Mouse (Mus musculus): ENCODE data around the gene Gabarap. TPM values are rescaled to one million over a fixed set of nuclear protein-coding genes. Genes with fewer than 3 reads are reported as not detected.

The Gabarap gene
- total and polyA plus RNA-seq, 3 experiments, result 189 to 352 (median 213) TPM

- peak overlapping the region; percentile 21; the same call in 1 of the 2 replicates for H3K9ac ChIP-seq (ENCODE audit: insufficient read depth, low read depth)
- dilution Hi-C loops (cut with MboI; ENCODE audit: extremely low pct_ligation_motif_present, extremely low pct_unique_long_range_greater_than_20kb, low sequenced_read_pairs), result no loop called here
- H3K27ac ChIP-seq (ENCODE audit: insufficient read depth, low read depth), result peak overlapping the region; percentile 31; the same call in 1 of the 2 replicates
- H3K79me2 ChIP-seq (replicated peaks; ENCODE audit: control insufficient read depth, extremely low read depth, insufficient read depth, poor library complexity, severe bottlenecking), result no peaks in the 10 kb centered on the region
- H3K4me1 ChIP-seq (ENCODE audit: control insufficient read depth in 1 of 2, insufficient read depth in 2 of 2), result peaks cover 19 to 34% of the 10 kb centered on the region in 2 experiments
- peaks cover 3% of the 10 kb centered on the region for H3K27me3 ChIP-seq (replicated peaks)
- peak; percentile 58 for TF ChIP-seq POLR2A (IDR thresholded peaks at IDR 0.05; ENCODE audit: low read depth, low read length)
- TF ChIP-seq MAX (IDR thresholded peaks at IDR 0.05; ENCODE audit: low read length), result peak; percentile 59; the same call in 1 of the 2 replicates
- TF ChIP-seq NELFE (IDR thresholded peaks at IDR 0.05; ENCODE audit: low read depth, low read length), result peak; percentile 62; the same call in 1 of the 2 replicates
- peak; percentile 71; the same call in 1 of the 2 replicates for TF ChIP-seq SIN3A (IDR thresholded peaks at IDR 0.05; ENCODE audit: low read length)
- peak; percentile 84 for TF ChIP-seq IRF4 (IDR thresholded peaks at IDR 0.05; ENCODE audit: low read depth, low read length)
- TF ChIP-seq RCOR1 (conservative IDR thresholded peaks at IDR 0.05; ENCODE audit: low read depth, low read length), result 0 out of 2 replicates have a peak, but pooled peaks have one; percentile 41
- TF ChIP-seq CHD1 (IDR thresholded peaks at IDR 0.05; ENCODE audit: low read depth, low read length), result no peak
- peak; percentile 59; the same call in 1 of the 2 replicates for TF ChIP-seq ETS1 (conservative IDR thresholded peaks at IDR 0.05; ENCODE audit: low read depth, low read length)
- peak; percentile 55; the same call in 1 of the 2 replicates for TF ChIP-seq TBP (conservative IDR thresholded peaks at IDR 0.05; ENCODE audit: low read depth, low read length)
- peak; percentile 37; the same call in 1 of the 2 replicates for TF ChIP-seq CHD2 (IDR thresholded peaks at IDR 0.05; ENCODE audit: low read length)
- TF ChIP-seq TCF12 (IDR thresholded peaks at IDR 0.05; ENCODE audit: low read depth, low read length), result peak; percentile 84
- TF ChIP-seq HCFC1 (IDR thresholded peaks at IDR 0.05; ENCODE audit: low read depth, low read length), result 0 out of 2 replicates have a peak, but pooled peaks have one; percentile 45
- no peak for TF ChIP-seq USF1 (IDR thresholded peaks at IDR 0.05; ENCODE audit: low read depth, low read length)
- TF ChIP-seq MEF2A (IDR thresholded peaks at IDR 0.05; ENCODE audit: borderline replicate concordance, low read depth, low read length), result peak; percentile 60
- TF ChIP-seq MYC (IDR thresholded peaks at IDR 0.05; ENCODE audit: low read depth, low read length), result peak; percentile 66; the same call in 1 of the 2 replicates
- peak; percentile 94 for TF ChIP-seq MAZ (IDR thresholded peaks at IDR 0.05; ENCODE audit: low read depth, low read length)
- no peak for TF ChIP-seq MXI1 (IDR thresholded peaks at IDR 0.05; ENCODE audit: low read depth, low read length)
- peak; percentile 64 for TF ChIP-seq EP300 (IDR thresholded peaks at IDR 0.05; ENCODE audit: low read length)
- TF ChIP-seq PAX5 (IDR thresholded peaks at IDR 0.05; ENCODE audit: low read length), result no peak
- in situ Hi-C loops (cut with MboI; ENCODE audit: low pct_ligation_motif_present, low pct_unique_long_range_greater_than_20kb, low sequenced_read_pairs), result no loop called here
- peaks cover 11 to 24% of the 10 kb centered on the region in 2 experiments for H3K36me3 ChIP-seq (replicated peaks in 1 of 2; ENCODE audit: control insufficient read depth in 1 of 2, insufficient read depth in 1 of 2, low read length in 1 of 2)
- H3K9me3 ChIP-seq (replicated peaks; ENCODE audit: low read length), result no peaks in the 10 kb centered on the region
- no peak for DNase-seq (ENCODE audit: extremely low read depth)
- peak overlapping the region; percentile 41 to 69 (median 56) for H3K4me3 ChIP-seq (replicated peaks in 1 of 3; ENCODE audit: low read depth in 2 of 3, low read length in 2 of 3, poor library complexity in 1 of 3)
- H3K4me2 ChIP-seq (ENCODE audit: insufficient read depth, low read depth, poor library complexity, severe bottlenecking), result peak overlapping the region; percentile 53
Observed at GRCm38 (mm10) chr11:70029829-70030550, 39.0 kb downstream of the Gabarap start.
